Mouse (Mus musculus) brain, embryonic 14.5 days (tissue): ENCODE results near the gene Wwc2.

Experiments used
- CTCF ChIP-seq: fragments of 200-500 bp; IDR thresholded peaks from 2 replicates; pipeline ENCODE4 v1.5.1; 2012; ENCODE audit warnings: inconsistent platforms, mild to moderate bottlenecking, moderate library complexity, borderline replicate concordance; ENCODE audit not compliant: insufficient read depth, insufficient read length; ENCODE audit errors: extremely low read depth
- POLR2A ChIP-seq: fragments of 200-500 bp; IDR thresholded peaks from 2 replicates; pipeline ENCODE4 v1.6.1; 2012; ENCODE audit warnings: mild to moderate bottlenecking, inconsistent platforms, borderline replicate concordance; ENCODE audit not compliant: poor library complexity, insufficient read depth, insufficient read length, severe bottlenecking; ENCODE audit errors: extremely low read depth

GRCm38 (mm10) chr8:47900361-47900760 is 90.4 kb downstream of the Wwc2 start:
- no peak for TF ChIP-seq CTCF
- no peak for TF ChIP-seq POLR2A
